8 mouse cellular contexts compared by ENCODE assay signal in the genomic region with DNA sequence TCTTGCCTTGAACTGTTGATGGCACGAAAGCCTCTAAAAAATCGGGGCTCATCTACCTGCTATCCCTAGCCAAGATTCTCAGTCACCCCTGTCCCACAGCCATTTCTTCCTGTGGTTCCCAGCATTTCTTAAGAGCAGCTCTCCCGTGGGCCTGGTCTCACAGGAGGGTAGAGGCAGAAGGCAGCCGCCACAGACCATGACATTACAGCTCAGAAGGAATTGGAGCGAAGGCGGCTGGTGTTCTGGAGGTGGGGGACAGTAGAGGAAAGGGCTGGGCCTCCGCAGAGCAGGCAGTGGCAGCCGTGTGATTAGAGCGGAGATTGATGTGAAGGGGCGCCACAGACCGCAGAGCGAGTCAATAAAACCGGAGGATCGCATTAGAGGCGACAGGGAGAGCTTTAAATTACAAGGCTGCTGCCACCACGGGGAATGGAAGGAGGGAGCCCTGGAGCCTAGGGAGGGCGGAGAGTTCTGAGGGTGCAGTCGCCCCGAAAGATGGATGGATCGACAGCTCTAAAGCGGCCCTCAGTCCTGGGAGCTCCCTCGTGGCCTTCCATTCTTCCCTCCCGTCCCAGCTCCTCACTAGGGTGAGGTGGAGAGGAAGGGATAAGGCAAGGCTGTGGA. TPM values are rescaled to one million over a fixed set of nuclear protein-coding genes. Genes with fewer than 3 reads are reported as not detected.
DNase-seq lines count a peak whose midpoint lies in the region; ATAC-seq and TF ChIP-seq lines count a peak whose summit lies in the region.

No protein-coding gene starts in this region.

- 0 out of 2 replicates have a peak, but pooled peaks cover 5% of the 10 kb centered on the region for H3K36me3 ChIP-seq in heart, embryonic 13.5 days
- H3K36me3 ChIP-seq in hindbrain, postnatal 0 days (ENCODE audit: insufficient read depth, low read length): 0 out of 2 replicates have a peak, but pooled peaks cover 15% of the 10 kb centered on the region
- H3K36me3 ChIP-seq in midbrain, embryonic 15.5 days (replicated peaks): peaks cover under 1% of the 10 kb centered on the region; the same call in 1 of the 2 replicates

- peaks cover 54% of the 10 kb centered on the region for H3K27me3 ChIP-seq in heart, embryonic 13.5 days (replicated peaks)
- no peaks in the 10 kb centered on the region for H3K27me3 ChIP-seq in hindbrain, postnatal 0 days (ENCODE audit: insufficient read depth, low read length)
- H3K27me3 ChIP-seq in midbrain, embryonic 15.5 days (replicated peaks): no peaks in the 10 kb centered on the region

- no peak for TF ChIP-seq CTCF in hindbrain, postnatal 0 days (IDR thresholded peaks at IDR 0.05; ENCODE audit: low read depth)

- H3K4me3 ChIP-seq in heart, embryonic 13.5 days: peak overlapping the region; percentile 35
- H3K4me3 ChIP-seq in hindbrain, postnatal 0 days (ENCODE audit: low read length): no peak overlapping the region
- peak overlapping the region; percentile 12 for H3K4me3 ChIP-seq in midbrain, embryonic 15.5 days

- 8% methylated on average over 23 of the region's 23 CpGs for WGBS in heart, embryonic 13.5 days
- 10% methylated on average over 23 of the region's 23 CpGs for WGBS in hindbrain, postnatal 0 days
- 5% methylated on average over 23 of the region's 23 CpGs for WGBS in midbrain, embryonic 15.5 days

- H3K9ac ChIP-seq in heart, embryonic 13.5 days: peak overlapping the region; percentile 72
- H3K9ac ChIP-seq in hindbrain, postnatal 0 days (replicated peaks; ENCODE audit: low read length): peak overlapping the region; percentile 31; the same call in 1 of the 2 replicates
- peak overlapping the region; percentile 18 for H3K9ac ChIP-seq in midbrain, embryonic 15.5 days

- H3K4me2 ChIP-seq in heart, embryonic 13.5 days: peak overlapping the region; percentile 65
- H3K4me2 ChIP-seq in hindbrain, postnatal 0 days (ENCODE audit: low read depth, low read length): peak overlapping the region; percentile 6; the same call in 1 of the 2 replicates
- peak overlapping the region; percentile 43 for H3K4me2 ChIP-seq in midbrain, embryonic 15.5 days

- no peak for ATAC-seq in heart, embryonic 13.5 days (ENCODE audit: extremely low read depth, insufficient number of reproducible peaks, low FRiP score, low TSS enrichment)
- peak; percentile 39 for ATAC-seq in hindbrain, postnatal 0 days
- ATAC-seq in midbrain, embryonic 15.5 days (replicated peaks): peak; percentile 59
- no peak for ATAC-seq in activated CD4-positive, CD25-positive, alpha-beta regulatory T cell, adult 4 months

- peak overlapping the region; percentile 36 for H3K27ac ChIP-seq in heart, embryonic 13.5 days (replicated peaks)
- H3K27ac ChIP-seq in hindbrain, postnatal 0 days: peak overlapping the region; percentile 82
- peak overlapping the region; percentile 84 for H3K27ac ChIP-seq in midbrain, embryonic 15.5 days

- H3K9me3 ChIP-seq in heart, embryonic 13.5 days: no peaks in the 10 kb centered on the region
- H3K9me3 ChIP-seq in hindbrain, postnatal 0 days (ENCODE audit: low read length): no peaks in the 10 kb centered on the region
- no peaks in the 10 kb centered on the region for H3K9me3 ChIP-seq in midbrain, embryonic 15.5 days

- DNase-seq in heart, adult 8-10 months (ENCODE audit: low spot score): no peak
- peak; percentile 68 for DNase-seq in embryo, embryonic 10.5 days (ENCODE audit: low spot score)
- peak; percentile 61 for DNase-seq in hindbrain, postnatal 0 days (ENCODE audit: low spot score)
- no peak for DNase-seq in right cerebral cortex, adult 18-20 months
- DNase-seq in layer of hippocampus, postnatal 14 days (ENCODE audit: low spot score in 2 of 2): no peak

- peaks cover 39% of the 10 kb centered on the region for H3K4me1 ChIP-seq in heart, embryonic 13.5 days
- peaks cover 11% of the 10 kb centered on the region; the same call in 1 of the 2 replicates for H3K4me1 ChIP-seq in hindbrain, postnatal 0 days (ENCODE audit: insufficient read depth, low read length)
- H3K4me1 ChIP-seq in midbrain, embryonic 15.5 days: peaks cover 50% of the 10 kb centered on the region

RNA-seq across cellular contexts. Expression of gene Zfhx2, which starts 13.6 kb away (rescaled TPM):
- 3.0 and 3.2 TPM in 2 replicates for polyA plus RNA-seq in heart, embryonic 13.5 days (2015; fragmentation: Nextera tagmentation; extraction: Ambion mirVana)
- 1 to 10 TPM; 4.8 to 5.6 (median 4.9) TPM for total RNA-seq in heart, adult 8-10 months (2022)
- 10.7 and 10.9 TPM in 2 replicates for total RNA-seq in hindbrain, postnatal 0 days (2014; rRNA removed)
- polyA plus RNA-seq in hindbrain, postnatal 0 days (2015; fragmentation: Nextera tagmentation; extraction: Ambion mirVana): 8.1 and 8.4 TPM in 2 replicates
- 33.7 and 37.5 TPM in 2 replicates for polyA plus RNA-seq in midbrain, embryonic 15.5 days (2015; fragmentation: Nextera tagmentation; extraction: Ambion mirVana)
- 1 to 10 TPM; 5.4 to 5.5 TPM for polyA plus RNA-seq in activated CD4-positive, CD25-positive, alpha-beta regulatory T cell, adult 4 months (2017; shearing (Covaris generic))
- 10 to 100 TPM; 41.2 to 48.8 TPM for total RNA-seq in layer of hippocampus, postnatal 14 days (2021)

RNA-seq across cellular contexts. Expression of gene Thtpa, which starts 16.1 kb away (rescaled TPM):
- 13.8 and 15.9 TPM in 2 replicates for polyA plus RNA-seq in heart, embryonic 13.5 days (2015; fragmentation: Nextera tagmentation; extraction: Ambion mirVana)
- total RNA-seq in heart, adult 8-10 months (2022): 10 to 100 TPM; 11.5 to 17.0 (median 14.0) TPM
- total RNA-seq in hindbrain, postnatal 0 days (2014; rRNA removed): 37.7 and 44.1 TPM in 2 replicates
- polyA plus RNA-seq in hindbrain, postnatal 0 days (2015; fragmentation: Nextera tagmentation; extraction: Ambion mirVana): 31.8 and 32.8 TPM in 2 replicates
- 38.8 and 39.5 TPM in 2 replicates for polyA plus RNA-seq in midbrain, embryonic 15.5 days (2015; fragmentation: Nextera tagmentation; extraction: Ambion mirVana)
- 10 to 100 TPM in 1 of 2 experiments, 1 to 10 TPM in 1; 9.6 to 11.9 TPM for polyA plus RNA-seq in activated CD4-positive, CD25-positive, alpha-beta regulatory T cell, adult 4 months (2017; shearing (Covaris generic))
- total RNA-seq in layer of hippocampus, postnatal 14 days (2021): 10 to 100 TPM; 21.7 to 24.7 TPM

RNA-seq across cellular contexts. Expression of gene Ap1g2, which starts 27.9 kb away (rescaled TPM):
- polyA plus RNA-seq in heart, embryonic 13.5 days (2015; fragmentation: Nextera tagmentation; extraction: Ambion mirVana): 7.4 and 7.9 TPM in 2 replicates
- total RNA-seq in heart, adult 8-10 months (2022): 1 to 10 TPM; 2.7 to 4.5 (median 4.1) TPM
- total RNA-seq in hindbrain, postnatal 0 days (2014; rRNA removed): 5.7 and 6.5 TPM in 2 replicates
- polyA plus RNA-seq in hindbrain, postnatal 0 days (2015; fragmentation: Nextera tagmentation; extraction: Ambion mirVana): 5.9 and 6.1 TPM in 2 replicates
- polyA plus RNA-seq in midbrain, embryonic 15.5 days (2015; fragmentation: Nextera tagmentation; extraction: Ambion mirVana): 7.5 and 9.2 TPM in 2 replicates
- polyA plus RNA-seq in activated CD4-positive, CD25-positive, alpha-beta regulatory T cell, adult 4 months (2017; shearing (Covaris generic)): 100 to 1,000 TPM in 1 of 2 experiments, 10 to 100 TPM in 1; 99.1 to 102 TPM
- 10 to 100 TPM; 15.8 to 18.6 TPM for total RNA-seq in layer of hippocampus, postnatal 14 days (2021)

RNA-seq across cellular contexts. Expression of gene Jph4, which starts 38.3 kb away (rescaled TPM):
- polyA plus RNA-seq in heart, embryonic 13.5 days (2015; fragmentation: Nextera tagmentation; extraction: Ambion mirVana): 0.31 and 0.32 TPM in 2 replicates
- under 1 TPM in 3 of 4 experiments, not detected in 1; 0.09 to 0.17 (median 0.09) TPM for total RNA-seq in heart, adult 8-10 months (2022)
- total RNA-seq in hindbrain, postnatal 0 days (2014; rRNA removed): 124 and 126 TPM in 2 replicates
- 28.3 and 29.4 TPM in 2 replicates for polyA plus RNA-seq in hindbrain, postnatal 0 days (2015; fragmentation: Nextera tagmentation; extraction: Ambion mirVana)
- 39.7 and 42.5 TPM in 2 replicates for polyA plus RNA-seq in midbrain, embryonic 15.5 days (2015; fragmentation: Nextera tagmentation; extraction: Ambion mirVana)
- not detected for polyA plus RNA-seq in activated CD4-positive, CD25-positive, alpha-beta regulatory T cell, adult 4 months (2017; shearing (Covaris generic))
- 100 to 1,000 TPM; 408 to 411 TPM for total RNA-seq in layer of hippocampus, postnatal 14 days (2021)

Comparison
In these comparisons a context has a peak if more than half of its experiments do, and no peak if none do; other contexts are left out.
1. ATAC-seq: peak in hindbrain, postnatal 0 days (single experiment) and midbrain, embryonic 15.5 days (single experiment); none in heart, embryonic 13.5 days (single experiment) and activated CD4-positive, CD25-positive, alpha-beta regulatory T cell, adult 4 months (single experiment).
2. H3K4me2 ChIP-seq: peak in every context shown above with its lines; median percentile 65 in heart, embryonic 13.5 days; 43 in midbrain, embryonic 15.5 days; 6 in hindbrain, postnatal 0 days.
3. H3K9ac ChIP-seq: peak in every context shown above with its lines; median percentile 72 in heart, embryonic 13.5 days; 31 in hindbrain, postnatal 0 days; 18 in midbrain, embryonic 15.5 days.
4. DNase-seq: peak in embryo, embryonic 10.5 days (single experiment) and hindbrain, postnatal 0 days (single experiment); none in heart, adult 8-10 months (single experiment), right cerebral cortex, adult 18-20 months (single experiment) and layer of hippocampus, postnatal 14 days (0 of 2).
5. Peak in every context shown above with its lines, with median percentiles within 50 percentile points of each other: H3K27ac ChIP-seq.